Mouse (Mus musculus): ENCODE data around the gene 2210408I21Rik.

Gene 2210408I21Rik

DNA sequence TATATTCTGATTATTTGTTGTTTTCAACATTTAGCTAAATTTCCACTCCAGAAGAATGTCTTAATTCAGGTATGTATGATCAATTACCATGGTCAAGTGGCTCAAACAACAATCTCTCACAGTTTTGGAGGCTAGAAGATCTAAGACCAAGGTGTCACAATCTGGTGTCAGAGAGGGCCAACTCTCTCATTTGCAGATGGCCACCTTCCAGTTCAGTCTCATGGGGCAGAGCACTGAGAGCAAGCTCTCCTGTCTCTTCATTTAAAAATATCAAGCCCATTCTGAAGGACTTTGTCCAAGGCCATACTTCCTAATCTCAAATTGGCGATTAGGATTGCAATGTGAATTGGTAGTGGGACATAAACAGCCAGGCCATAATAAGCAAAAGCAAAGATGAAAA is 378.7 kb downstream of the 2210408I21Rik start:
- DNase-seq, result no peak

DNA sequence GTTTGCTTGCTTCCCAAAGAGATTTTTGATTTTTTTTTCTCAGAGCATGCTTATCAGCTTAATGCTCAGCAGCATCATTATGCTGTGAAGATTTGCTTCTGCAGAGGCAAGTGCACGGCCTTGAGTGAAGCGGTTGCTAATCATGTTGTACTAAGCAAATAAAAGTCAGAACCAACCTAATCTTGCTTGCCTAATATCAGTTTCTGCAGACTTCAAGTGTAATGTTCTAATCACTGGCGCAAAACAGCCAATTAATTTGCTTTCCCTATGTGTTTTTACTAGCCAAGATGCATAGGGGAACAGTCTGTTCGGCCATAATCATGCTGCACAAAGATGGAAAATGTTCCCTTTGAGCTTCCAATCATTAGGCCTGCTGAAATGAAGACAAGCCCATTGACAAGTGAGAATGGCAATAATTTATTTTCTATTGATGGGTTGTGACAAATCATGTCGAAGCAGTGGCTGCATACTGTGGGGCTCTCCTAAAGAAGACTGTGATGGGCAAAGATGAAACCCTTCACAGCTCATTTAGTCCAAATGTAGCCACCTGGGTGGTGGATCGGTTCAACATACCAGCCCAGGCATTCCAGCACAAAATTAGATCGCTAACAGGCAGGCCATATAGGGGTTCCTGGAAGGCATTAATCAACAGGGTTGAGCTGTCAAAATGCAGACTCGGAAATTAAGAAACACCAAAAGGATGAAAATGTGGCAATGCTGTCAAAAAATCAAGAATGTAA is 393.8 kb downstream of the 2210408I21Rik start:
- no peak for DNase-seq

DNA sequence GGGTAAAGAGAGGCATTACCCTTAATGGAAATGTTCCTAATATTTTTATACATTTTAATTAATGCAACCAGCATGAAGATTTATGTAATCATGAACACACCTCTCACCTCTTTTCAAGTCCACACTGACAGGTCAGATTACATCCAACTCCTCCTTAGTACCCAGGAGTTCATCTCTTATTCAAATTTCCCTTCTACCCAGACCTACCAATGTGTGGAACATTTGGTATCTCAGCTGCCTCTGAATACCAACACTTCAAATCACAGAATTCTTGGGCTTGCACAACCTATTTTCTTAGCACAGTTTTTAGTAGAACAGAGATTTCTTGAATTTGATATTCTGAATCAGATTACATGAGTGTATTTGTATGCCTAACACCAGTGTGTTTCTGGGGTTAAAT is 394.4 kb downstream of the 2210408I21Rik start:
- DNase-seq, result no peak

DNA sequence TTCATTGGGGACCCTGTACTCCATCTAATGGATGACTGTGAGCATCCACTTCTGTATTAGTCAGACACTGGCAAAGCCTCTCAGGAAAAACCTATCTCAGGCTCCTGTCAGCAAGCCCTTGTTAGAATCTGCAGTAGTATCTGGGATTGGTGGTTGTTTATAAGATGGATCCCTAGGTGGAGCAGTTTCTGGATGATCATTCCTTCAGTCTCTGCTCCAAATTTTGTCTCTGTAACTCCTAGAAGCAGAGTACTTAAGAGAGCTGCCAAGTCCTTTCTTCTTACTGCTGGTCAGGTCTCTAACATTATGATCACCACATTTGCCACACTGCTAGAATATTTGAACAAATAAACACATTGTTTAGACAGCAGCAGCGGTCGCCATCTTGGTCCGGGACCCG is 402.1 kb downstream of the 2210408I21Rik start:
- no peak for DNase-seq

DNA sequence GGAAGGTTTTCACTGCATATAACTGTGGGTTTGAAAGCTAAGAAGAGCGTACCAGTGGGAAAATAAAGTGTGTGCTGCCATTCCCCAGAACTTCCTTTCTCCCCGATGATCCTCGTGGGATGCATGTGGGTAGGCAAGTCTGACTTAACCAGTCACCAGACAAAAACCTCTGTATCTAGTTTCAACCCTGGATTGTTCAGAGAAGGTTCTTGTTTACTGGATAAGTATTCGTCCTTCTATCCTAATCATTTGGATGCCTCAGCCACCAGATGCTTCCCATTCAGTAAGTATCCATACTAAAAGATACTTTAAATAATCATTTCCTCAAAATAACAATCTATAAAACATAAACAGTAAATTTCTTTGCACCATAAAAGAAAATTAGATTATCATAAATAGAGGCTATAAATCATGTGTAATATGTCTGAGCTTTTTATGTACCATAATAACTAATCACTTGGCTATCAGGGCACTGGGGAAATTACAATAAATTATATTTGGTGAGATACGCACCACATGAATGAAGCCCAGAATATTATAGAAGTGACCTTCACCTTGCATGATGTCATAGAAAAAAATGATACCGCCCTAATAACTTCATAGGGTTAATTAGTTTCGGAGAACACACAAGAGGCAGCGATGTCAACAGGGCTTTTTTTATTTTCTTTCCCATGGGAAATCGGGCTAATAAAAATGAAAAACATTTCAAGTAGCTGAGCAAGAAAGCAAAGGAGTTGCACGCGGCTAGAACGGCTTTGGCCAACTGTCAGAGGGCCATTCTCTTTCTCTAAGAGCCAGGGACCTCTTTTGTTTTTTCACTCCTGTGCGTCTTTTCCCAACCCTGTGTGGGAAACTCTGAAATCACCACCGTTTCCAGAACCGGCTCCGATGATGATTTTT is 412.4 kb downstream of the 2210408I21Rik start:
- no peak for DNase-seq

DNA sequence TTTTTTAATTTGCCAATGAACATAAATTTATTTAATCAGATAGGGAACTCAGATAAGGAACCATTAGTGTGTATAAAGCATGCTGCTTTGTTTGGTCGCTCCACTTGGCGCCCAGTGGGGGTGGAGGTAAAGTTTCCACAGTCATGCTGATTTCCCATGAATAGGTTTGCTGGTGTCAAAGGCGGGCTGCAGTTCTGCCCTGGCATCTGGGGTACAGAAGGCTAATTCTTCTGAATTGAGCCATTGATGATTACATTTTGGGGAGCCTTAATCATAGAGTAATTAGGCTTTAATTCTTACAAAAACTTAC is 413.0 kb downstream of the 2210408I21Rik start:
- no peak for DNase-seq

DNA sequence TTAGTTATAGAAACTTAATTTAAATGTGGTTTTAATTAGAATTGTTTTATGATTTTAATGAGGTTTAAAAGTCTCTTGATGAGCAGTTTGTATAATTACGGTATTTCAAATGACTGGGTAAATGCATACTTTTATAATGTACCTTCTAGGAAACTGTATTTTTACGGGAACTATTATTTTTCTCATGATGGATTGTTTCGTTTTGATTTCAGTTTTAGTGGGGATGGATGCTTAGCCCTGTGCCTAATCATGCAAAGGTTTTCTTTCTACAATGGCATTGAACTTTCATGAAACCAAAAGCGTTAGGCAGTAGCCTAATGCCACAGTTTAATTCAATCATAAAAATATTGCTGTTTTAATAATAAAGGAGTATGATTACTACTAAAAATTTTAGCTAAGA is 413.4 kb downstream of the 2210408I21Rik start:
- no peak for DNase-seq

DNA sequence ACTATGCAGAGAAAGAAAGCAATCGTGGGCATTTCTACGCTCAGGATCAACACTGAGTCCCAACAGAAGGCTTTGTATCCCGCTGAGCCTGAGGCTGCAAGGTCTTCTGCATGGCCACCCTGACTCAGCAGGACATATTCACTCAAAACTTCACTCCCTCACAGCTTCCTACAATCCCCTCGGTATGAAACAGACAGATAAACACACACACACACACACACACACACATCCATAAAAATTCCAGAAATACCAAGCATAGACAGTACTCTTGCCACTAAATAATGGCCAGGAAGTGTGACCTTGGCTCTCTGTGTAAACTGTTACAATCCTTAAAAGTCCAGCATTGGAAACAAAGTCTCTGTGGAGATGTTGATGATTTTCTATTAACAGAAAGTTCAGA is 458.7 kb downstream of the 2210408I21Rik start:
- no peak for DNase-seq

DNA sequence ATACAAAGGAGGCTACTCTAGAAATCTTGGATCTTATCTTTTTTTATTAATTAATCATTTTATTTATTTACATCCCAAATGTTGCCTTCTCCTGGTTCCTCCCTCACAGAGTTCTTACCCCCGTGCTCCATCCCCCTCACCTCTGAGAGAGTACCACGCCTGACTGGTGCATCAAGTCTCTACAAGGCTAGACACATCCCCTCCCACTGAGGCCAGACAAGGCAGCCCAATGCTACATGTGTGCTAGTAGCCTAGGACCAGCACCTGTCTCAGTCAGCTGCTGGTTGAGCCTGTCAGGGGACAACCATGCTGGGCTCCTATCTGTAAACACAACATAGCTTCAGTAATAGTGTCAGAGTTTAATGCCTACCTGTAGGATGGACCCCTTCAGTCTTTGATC is 480.0 kb downstream of the 2210408I21Rik start:
- no peak for DNase-seq

Data from kidney, adult 11 months (tissue).